Comparison of ENCODE assay signal across 12 mouse cellular contexts in the genomic region with DNA sequence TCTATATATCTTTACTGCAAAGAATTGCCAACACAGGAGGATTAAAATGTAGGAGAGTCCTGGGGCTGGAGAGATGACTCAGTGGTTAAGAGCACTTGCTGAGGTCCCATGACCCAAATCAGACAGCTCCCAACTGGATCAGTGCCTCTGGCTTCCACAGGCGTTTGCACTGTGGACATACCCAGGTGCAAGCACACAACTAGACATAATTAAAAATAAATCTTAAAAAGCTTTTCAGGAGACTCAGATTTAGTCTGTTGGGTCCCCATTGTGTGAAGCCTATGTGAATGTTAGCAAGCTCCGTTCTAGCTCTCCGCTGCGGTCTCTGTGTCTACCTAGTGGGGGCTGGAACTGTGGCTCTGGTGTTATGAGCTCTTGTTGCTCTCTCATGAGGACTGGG. TPM values are rescaled to one million over a fixed set of nuclear protein-coding genes. Genes with fewer than 3 reads are reported as not detected.
A peak's percentile ranks its signal among the peaks of the same experiment; 100 is the strongest.
DNase-seq lines count a peak whose midpoint lies in the region; ATAC-seq and TF ChIP-seq lines count a peak whose summit lies in the region.
"Had no signal": no experiment of that assay in that cellular context is flagged by ENCODE, and none has a peak within 500 bp of the region (broad histone marks: within the 10 kb centered on the region; RNA-seq: fewer than 3 reads in every experiment).

No protein-coding gene starts in this region.

- H3K79me2 ChIP-seq in myocyte (ENCODE audit: control insufficient read depth, insufficient read depth) = peaks cover 59% of the 10 kb centered on the region

- peak; percentile 29 for DNase-seq in adrenal gland, adult 2 months
- no peak for DNase-seq in adrenal gland, postnatal 10 days
- DNase-seq in intestine, embryonic 14.5 days (ENCODE audit: low spot score) = no peak
- DNase-seq in neural tube, embryonic 10.5 days (ENCODE audit: extremely low spot score, low spot score) = no peak
- no peak for DNase-seq in cerebellum, postnatal 14 days

- H3K4me3 ChIP-seq in intestine, embryonic 14.5 days (ENCODE audit: low read depth, low read length) = no peak overlapping the region
- H3K4me3 ChIP-seq in intestine, postnatal 0 days (ENCODE audit: low read depth, low read length) = no peak overlapping the region
- no peak overlapping the region for H3K4me3 ChIP-seq in neural tube, embryonic 13.5 days
- peak overlapping the region; percentile 98 for H3K4me3 ChIP-seq in myocyte

- H3K36me3 ChIP-seq in intestine, embryonic 14.5 days (ENCODE audit: control insufficient read depth, insufficient read depth, low read length) = no peaks in the 10 kb centered on the region
- no peaks in the 10 kb centered on the region for H3K36me3 ChIP-seq in intestine, postnatal 0 days (ENCODE audit: control insufficient read depth, insufficient read depth)
- no peaks in the 10 kb centered on the region for H3K36me3 ChIP-seq in neural tube, embryonic 13.5 days
- H3K36me3 ChIP-seq in myocyte (ENCODE audit: control insufficient read depth, insufficient read depth) = no peaks in the 10 kb centered on the region
- H3K36me3 ChIP-seq: forebrain, embryonic 15.5 days; G1E had no signal

- no peak for TF ChIP-seq CTCF in intestine, postnatal 0 days (IDR thresholded peaks at IDR 0.05; ENCODE audit: low read depth)

- peak overlapping the region; percentile 66 for H3K4me2 ChIP-seq in intestine, embryonic 14.5 days (ENCODE audit: low read length)
- H3K4me2 ChIP-seq in intestine, postnatal 0 days (replicated peaks; ENCODE audit: low read depth) = no peak overlapping the region
- H3K4me2 ChIP-seq in neural tube, embryonic 13.5 days = peak overlapping the region; percentile 99
- H3K4me2 ChIP-seq in myocyte (ENCODE audit: low read depth) = peak overlapping the region; percentile 92

- no peak overlapping the region for H3ac ChIP-seq in myocyte (ENCODE audit: control insufficient read depth, insufficient read length)

- no peak for ATAC-seq in intestine, embryonic 14.5 days (replicated peaks; ENCODE audit: low FRiP score, low TSS enrichment, low read depth)
- no peak for ATAC-seq in intestine, postnatal 0 days
- no peak for ATAC-seq in neural tube, embryonic 13.5 days (ENCODE audit: low read depth)
- ATAC-seq: forebrain, embryonic 15.5 days; liver, postnatal 0 days had no signal

- no peak for TF ChIP-seq POLR2A in myocyte (IDR thresholded peaks at IDR 0.05; ENCODE audit: insufficient read length, low read depth)

- WGBS in intestine, embryonic 14.5 days = 94% methylated on average over 4 of the region's 4 CpGs
- WGBS in intestine, postnatal 0 days = 93% methylated on average over 4 of the region's 4 CpGs
- WGBS in neural tube, embryonic 13.5 days = 87% methylated on average over 4 of the region's 4 CpGs

- H3K9ac ChIP-seq in intestine, embryonic 14.5 days (ENCODE audit: low read length) = no peak overlapping the region
- H3K9ac ChIP-seq in intestine, postnatal 0 days (ENCODE audit: low read depth, low read length) = no peak overlapping the region
- H3K9ac ChIP-seq in neural tube, embryonic 13.5 days = no peak overlapping the region
- H3K9ac ChIP-seq: forebrain, embryonic 15.5 days; liver, postnatal 0 days had no signal

- H3K9me3 ChIP-seq in intestine, embryonic 14.5 days (ENCODE audit: control insufficient read depth, low read length) = peaks cover 5% of the 10 kb centered on the region; the same call in 1 of the 2 replicates
- H3K9me3 ChIP-seq in intestine, postnatal 0 days (ENCODE audit: control insufficient read depth) = no peaks in the 10 kb centered on the region
- no peaks in the 10 kb centered on the region for H3K9me3 ChIP-seq in neural tube, embryonic 13.5 days
- H3K9me3 ChIP-seq: forebrain, embryonic 15.5 days; G1E had no signal

- no peak overlapping the region for H3K27ac ChIP-seq in intestine, embryonic 14.5 days (ENCODE audit: low read depth)
- no peak overlapping the region for H3K27ac ChIP-seq in intestine, postnatal 0 days (ENCODE audit: low read depth, low read length)
- H3K27ac ChIP-seq in neural tube, embryonic 13.5 days (replicated peaks) = no peak overlapping the region
- H3K27ac ChIP-seq: forebrain, embryonic 15.5 days; heart, adult 2 months had no signal

- H3K27me3 ChIP-seq in intestine, embryonic 14.5 days (replicated peaks; ENCODE audit: control insufficient read depth, insufficient read depth, low read length) = no peaks in the 10 kb centered on the region
- H3K27me3 ChIP-seq in intestine, postnatal 0 days (replicated peaks; ENCODE audit: control insufficient read depth, insufficient read depth, low read length) = no peaks in the 10 kb centered on the region
- peaks cover 90% of the 10 kb centered on the region for H3K27me3 ChIP-seq in neural tube, embryonic 13.5 days
- H3K27me3 ChIP-seq in myocyte (ENCODE audit: control insufficient read depth, insufficient read depth, insufficient read length) = no peaks in the 10 kb centered on the region
- H3K27me3 ChIP-seq: forebrain, embryonic 15.5 days had no signal

- peaks cover 25% of the 10 kb centered on the region for H3K4me1 ChIP-seq in intestine, embryonic 14.5 days (replicated peaks; ENCODE audit: control insufficient read depth, insufficient read depth, low read length)
- H3K4me1 ChIP-seq in intestine, postnatal 0 days (replicated peaks; ENCODE audit: control insufficient read depth, insufficient read depth, low read length) = 0 out of 2 replicates have a peak, but pooled peaks cover 13% of the 10 kb centered on the region
- H3K4me1 ChIP-seq in neural tube, embryonic 13.5 days (replicated peaks) = peaks cover 34% of the 10 kb centered on the region

TF ChIP-seq in myocyte, 11 proteins besides CTCF, POLR2A, EP300 and RAD21:
- TF ChIP-seq TCF3 (IDR thresholded peaks at IDR 0.05; ENCODE audit: insufficient read length, low read depth) (no peak), USF1 (IDR thresholded peaks at IDR 0.05; ENCODE audit: low read depth) (no peak), CEBPB (IDR thresholded peaks at IDR 0.05; ENCODE audit: insufficient read depth, poor library complexity, severe bottlenecking) (no peak), POLR2AphosphoS2 (IDR thresholded peaks at IDR 0.05; ENCODE audit: insufficient read length, low read depth) (no peak)

RNA-seq across cellular contexts. Expression of a gene that starts 1.8 kb away (rescaled TPM):
- total RNA-seq in adrenal gland, adult 2 months (2021) = 10 to 100 TPM; 27.9 to 32.2 TPM
- polyA plus RNA-seq in adrenal gland, adult 2 months (2012; rRNA removed) = 21.5 and 26.7 TPM in 2 replicates
- total RNA-seq in adrenal gland, postnatal 10 days (2021) = 10 to 100 TPM; 29.8 to 39.6 TPM
- 17.3 and 17.9 TPM in 2 replicates for polyA plus RNA-seq in intestine, embryonic 14.5 days (2014; fragmentation: Nextera tagmentation; extraction: Ambion mirVana)
- polyA plus RNA-seq in intestine, postnatal 0 days (2015; fragmentation: Nextera tagmentation; extraction: Ambion mirVana) = 10.2 and 10.9 TPM in 2 replicates
- polyA plus RNA-seq in neural tube, embryonic 13.5 days (2015; fragmentation: Nextera tagmentation; extraction: Ambion mirVana) = 21.3 and 21.7 TPM in 2 replicates
- 35.7 TPM for polyA plus RNA-seq in myocyte (2012; fragmentation: generic; extraction: Trizol)
- polyA plus RNA-seq: G1E had no signal
